Mouse (Mus musculus) layer of hippocampus, postnatal 14 days (tissue): ENCODE results near the gene Col4a4. TPM values are rescaled to one million over a fixed set of nuclear protein-coding genes. Genes with fewer than 3 reads are reported as not detected.

ENCODE experiments used
- DNase-seq, 2 experiments: peaks; one replicate each; pipeline ENCODE4 v3.0.0; 2021 to 2022; ENCODE audit warnings: low spot score in 2 of 2, mixed read lengths in 1 of 2
- total RNA-seq, 2 experiments: library from RNA; stranded (reverse); gene quantifications; 2 replicates each; pipeline ENCODE4 v1.2.3; 2021

Gene Col4a4
- total RNA-seq, 2 experiments from 2014 or later: 0.74 to 1.5 TPM

DNA sequence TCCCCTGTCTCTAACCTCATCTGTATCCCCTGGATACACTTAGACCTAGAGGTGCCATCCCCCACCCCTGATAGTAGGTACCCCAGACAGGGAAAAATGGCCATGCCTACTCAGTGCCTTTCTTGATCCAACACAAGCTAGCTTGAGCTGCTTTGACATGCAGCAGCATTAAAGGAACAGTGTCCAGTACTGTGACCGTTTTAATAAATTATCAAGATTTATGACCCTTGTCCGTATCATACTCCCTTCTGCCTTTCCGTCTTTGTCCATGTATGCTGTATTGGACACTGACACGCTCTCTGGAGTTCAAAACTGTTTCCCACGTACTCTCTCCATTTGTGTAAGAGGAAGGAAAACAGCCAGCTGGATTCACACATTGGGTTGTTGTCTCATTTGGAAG lies 158.9 kb downstream of the Col4a4 start:
- DNase-seq: no peak

DNA sequence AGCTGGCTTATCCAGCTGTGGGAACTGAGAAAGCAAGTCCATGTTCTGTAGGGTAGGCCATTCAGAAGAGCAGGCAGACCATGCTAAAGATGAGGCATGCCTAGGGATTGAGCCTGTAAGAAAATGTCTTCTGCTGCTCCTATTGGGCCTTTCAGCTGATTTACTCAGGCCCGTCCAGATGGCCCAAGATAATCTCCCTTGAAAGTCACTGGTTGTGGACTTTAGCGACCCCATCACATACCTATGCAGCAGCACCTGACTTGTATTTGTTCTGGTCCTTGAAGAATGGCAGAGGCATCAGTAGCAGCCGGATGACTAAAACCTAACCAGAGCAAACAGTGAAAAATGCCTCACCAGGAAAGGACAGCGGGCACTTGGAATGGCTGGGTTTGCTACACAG lies 171.0 kb downstream of the Col4a4 start:
- no peak for DNase-seq

DNA sequence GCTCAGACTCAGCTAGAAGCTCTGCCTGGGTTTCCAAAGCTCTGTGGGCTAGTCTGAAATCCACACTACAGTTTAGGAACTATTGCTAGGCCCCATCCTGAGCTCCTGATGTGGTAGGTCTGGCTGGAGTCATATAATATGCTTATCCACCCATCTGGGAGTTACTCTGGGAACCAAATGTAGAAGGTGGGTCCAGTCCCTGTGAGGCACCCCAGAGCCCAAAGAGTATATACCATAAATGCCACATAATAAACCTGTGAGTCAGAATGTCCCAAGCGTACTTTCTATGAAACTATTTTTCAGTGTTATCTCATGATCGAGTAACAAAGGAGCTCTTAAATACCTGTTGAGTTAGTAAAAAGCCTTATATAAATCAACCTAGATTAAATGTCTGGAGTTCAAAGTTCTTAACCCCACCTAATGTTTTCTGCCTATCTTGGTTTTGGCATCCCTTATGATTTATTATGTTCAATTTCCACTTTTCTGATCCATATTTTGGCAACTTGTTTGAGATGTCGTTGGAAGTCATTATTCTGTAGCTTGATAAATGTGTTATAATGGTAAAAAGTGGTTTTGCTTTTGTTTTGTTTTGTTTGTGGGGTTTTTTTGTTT lies 172.1 kb downstream of the Col4a4 start:
- DNase-seq: no peak

DNA sequence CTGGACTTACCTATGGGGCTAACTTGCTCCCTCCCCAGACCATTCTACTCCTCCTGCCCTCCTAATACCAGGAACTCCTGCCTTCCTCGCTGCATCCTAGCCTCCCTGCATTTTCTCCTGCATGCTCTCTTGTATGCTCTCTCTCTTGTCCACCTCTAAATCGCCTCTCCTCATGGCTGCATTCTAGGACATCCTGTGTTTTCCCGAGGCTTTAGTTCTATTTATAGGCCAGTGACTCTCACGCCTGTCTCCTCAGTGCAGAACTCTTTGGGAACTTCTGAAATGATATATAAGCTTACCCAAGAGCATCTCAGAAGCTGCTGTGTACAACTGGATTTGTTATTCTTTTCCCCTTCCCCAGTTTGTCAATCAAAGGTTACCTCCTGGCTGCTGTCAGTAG lies 174.6 kb downstream of the Col4a4 start:
- no peak for DNase-seq

DNA sequence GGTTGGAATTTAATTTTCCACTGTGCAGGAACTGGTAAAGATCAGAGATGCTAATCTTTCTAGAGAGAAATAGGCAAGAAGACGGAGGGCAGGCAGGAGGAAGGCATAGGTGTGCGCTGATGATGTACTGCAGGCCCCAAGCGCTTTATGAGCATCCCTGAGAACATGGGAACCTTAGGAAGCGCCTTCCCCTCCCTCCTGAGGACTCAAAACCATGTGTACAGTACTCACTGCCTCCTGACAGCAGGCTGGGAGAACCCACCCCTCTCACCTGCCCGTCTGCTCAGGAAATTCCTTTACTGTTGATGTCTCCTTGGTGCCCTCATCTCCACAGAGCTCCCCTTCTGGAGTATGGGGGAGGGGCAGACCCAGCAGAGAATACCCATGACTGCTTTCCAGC lies 175.1 kb downstream of the Col4a4 start:
- DNase-seq: no peak

DNA sequence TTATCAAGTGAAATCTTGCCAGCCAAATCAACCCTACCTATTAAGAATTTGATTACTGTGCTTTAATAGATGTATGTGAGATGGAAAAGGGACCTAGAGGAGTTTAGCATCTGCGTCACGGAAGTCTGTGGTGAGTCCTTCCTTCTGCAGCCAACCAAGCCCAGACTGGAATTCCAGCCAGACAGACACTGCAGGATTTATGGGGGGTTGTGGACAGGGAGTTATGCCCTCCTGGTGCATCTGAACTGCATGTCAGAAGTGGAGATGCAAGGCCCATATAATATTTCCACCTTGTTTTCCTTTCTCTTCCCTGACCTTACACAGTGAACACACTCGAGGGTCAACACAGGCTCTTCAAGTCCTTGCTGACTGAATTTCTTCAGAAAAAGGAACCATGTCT lies 176.1 kb downstream of the Col4a4 start:
- no peak for DNase-seq

DNA sequence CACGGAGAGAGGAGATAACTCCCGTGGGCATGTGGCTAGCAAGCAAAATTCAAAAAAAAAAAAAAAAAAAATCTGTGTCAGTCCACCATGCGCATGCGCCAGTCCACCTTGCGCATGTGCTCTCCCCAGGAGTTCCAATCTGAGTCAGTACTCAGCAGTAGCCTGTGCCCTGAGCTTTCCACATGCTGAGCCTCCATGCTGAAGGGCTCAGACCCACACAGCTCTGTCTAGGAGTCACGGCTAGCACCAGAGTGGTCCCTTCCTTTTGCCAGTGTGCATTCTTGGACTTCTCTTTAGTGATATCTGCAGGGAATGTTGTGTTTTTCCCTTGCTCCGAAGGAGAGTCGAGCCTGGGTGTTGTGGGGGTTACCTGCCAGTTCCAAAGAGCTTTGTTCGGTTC lies 177.4 kb downstream of the Col4a4 start:
- no peak for DNase-seq

DNA sequence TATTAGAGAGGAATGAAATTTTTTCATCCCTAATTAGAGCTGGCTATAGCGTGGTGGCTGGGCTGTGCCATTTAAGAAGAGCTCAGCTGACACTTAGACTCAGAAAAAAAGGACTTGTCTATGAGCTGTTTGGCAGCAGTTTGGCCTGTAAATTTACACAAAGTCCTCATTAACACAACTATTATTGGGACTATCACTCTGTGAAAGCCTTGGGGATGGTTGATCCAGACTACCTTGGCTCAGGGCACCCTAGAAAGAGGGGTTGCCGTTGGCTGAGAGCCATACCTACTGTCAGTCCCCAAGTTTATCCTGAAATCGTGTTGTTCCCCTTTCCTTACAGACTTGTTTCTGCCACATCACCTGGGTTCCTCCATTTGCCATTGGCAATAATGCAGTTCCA lies 178.9 kb downstream of the Col4a4 start:
- DNase-seq: no peak

Other genes with a start within 250 kb of the Col4a4 start
- gene Col4a3, start 72 bp upstream of the Col4a4 start, total RNA-seq: 1 to 10 TPM in 1 of 2 experiments, under 1 TPM in 1; 0.38 to 1.2 TPM
- 100 to 1,000 TPM; 248 to 260 TPM for gene Mff, start 138.0 kb upstream of the Col4a4 start, total RNA-seq
- gene Tm4sf20, start 181.6 kb upstream of the Col4a4 start, total RNA-seq: not detected
- not detected for gene Gm47791, start 184.4 kb upstream of the Col4a4 start, total RNA-seq